Mouse (Mus musculus) right cerebral cortex, postnatal 4 days (tissue): ENCODE data around the gene Mcoln1.

Experiments
- DNase-seq: peaks from one replicate; pipeline ENCODE4 v3.0.0-alpha.2; 2022

Mcoln1 gene

DNA sequence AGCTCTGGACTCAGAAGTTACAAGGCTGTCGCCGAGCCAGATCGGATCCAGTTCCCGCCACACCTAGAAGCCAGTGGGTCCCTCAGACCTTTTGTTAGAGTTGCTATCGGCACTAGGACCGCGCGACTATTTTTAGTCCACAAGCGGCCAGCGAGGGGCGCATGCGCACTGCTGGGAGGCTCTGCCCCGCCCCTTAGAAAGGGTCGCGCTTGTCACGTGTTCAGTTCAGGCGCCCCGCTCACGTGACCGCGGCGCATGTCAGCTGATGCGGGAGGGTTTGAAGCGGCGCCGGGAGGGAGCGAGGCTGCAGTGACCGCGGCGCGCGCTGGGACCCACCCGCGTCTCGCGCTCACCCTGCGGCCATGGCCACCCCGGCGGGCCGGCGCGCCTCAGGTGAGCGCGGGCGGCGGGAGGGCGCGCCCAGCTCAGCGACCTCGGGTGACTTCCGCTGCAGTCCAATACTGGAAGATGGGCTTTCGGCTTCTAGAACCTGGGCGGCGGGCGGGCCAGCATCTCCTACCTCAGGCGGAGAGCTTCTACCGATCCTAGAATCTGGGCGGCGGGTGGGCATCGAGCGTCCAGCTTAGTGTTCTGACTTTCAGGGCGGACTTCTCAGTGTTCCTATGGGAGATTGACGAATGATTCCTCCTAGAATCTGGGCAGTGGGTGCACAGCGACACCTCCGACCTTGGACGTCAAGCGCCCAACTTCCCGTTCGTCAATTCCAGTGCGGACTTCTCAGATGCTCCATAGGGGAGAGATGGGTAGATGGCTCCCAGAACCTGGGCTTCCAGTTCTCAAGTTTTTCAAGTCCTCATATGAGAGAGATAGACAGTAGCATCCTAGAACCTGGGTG, at the start of gene Mcoln1:
Gene Mcoln1, plus strand, starts transcription at position 223 of the 856 bp plus-strand sequence.
- peak; percentile 97 for DNase-seq

DNA sequence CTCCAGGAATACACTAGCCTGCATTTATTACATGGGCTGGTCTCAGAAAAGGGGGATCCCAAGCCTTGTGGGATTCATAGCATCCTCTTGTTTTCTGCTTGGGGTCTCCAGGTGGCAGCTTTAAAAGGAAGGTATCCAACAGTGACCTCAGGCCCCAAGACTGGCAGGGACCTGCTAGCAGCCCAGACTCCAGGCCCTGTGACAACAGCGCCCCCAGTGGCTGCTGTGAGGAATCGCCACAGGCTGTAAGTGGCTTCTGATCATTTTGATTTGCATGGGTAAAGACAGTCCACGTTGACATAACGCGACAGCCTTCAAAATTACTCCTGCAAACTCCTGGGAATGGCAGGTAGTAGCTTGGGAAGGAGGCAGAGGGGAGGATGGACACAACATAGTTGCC, 49.6 kb upstream of the Mcoln1 start:
- DNase-seq = peak; percentile 70

GRCm38 (mm10) chr8:3451992-3452391, 48.3 kb upstream of the Mcoln1 start:
- DNase-seq = no peak

- DNase-seq = no peak
Observed at GRCm38 (mm10) chr8:3463248-3463647, 37.0 kb upstream of the Mcoln1 start.

GRCm38 (mm10) chr8:3464309-3464708, 35.9 kb upstream of the Mcoln1 start:
- DNase-seq = no peak

DNA sequence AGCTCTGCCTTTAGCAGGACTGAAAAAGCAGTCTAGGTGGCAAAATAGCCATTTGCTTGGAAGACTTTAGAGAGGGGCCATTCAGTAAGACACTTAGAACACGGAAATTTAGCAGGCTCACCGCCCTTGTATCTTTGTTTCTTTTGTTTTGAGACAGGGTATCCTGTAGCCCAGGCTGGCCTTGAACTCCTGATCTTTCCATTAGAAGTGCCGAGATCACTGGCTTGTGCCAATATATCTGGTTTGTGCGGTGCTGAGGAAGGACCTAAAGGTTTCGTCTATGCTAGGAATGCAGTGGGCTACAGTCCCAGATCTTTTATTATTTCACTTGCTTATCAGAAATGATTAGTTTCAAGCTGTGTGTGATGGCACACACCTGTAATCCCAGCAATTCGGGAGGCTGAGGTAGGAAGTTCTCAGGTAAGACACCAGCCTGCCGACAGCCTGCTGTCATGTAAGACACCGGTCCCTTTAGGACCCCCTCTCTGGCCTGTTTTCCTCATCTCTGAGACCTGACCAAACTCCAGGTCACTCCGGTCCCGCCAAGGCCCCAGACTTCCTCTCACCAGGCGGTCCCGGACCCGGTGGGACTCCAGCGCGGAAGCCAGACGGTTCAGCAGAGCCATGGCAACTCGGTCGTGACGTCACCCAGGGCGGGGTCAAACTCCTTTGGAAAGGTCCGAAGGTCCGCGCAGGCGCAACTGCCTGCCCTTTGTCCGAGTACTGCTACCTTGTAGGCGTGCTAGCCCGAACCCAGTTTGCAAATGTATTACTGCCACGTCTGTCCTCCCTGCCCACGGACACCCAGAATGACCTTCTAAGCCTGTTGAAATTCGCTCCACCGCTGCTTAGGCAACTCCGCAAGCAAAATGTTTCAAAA, 33.0 kb upstream of the Mcoln1 start, which contains the start of gene Pex11g:
Gene Pex11g, minus strand, starts transcription at position 675 of the 880 bp plus-strand sequence.
- DNase-seq = peak; percentile 86

DNA sequence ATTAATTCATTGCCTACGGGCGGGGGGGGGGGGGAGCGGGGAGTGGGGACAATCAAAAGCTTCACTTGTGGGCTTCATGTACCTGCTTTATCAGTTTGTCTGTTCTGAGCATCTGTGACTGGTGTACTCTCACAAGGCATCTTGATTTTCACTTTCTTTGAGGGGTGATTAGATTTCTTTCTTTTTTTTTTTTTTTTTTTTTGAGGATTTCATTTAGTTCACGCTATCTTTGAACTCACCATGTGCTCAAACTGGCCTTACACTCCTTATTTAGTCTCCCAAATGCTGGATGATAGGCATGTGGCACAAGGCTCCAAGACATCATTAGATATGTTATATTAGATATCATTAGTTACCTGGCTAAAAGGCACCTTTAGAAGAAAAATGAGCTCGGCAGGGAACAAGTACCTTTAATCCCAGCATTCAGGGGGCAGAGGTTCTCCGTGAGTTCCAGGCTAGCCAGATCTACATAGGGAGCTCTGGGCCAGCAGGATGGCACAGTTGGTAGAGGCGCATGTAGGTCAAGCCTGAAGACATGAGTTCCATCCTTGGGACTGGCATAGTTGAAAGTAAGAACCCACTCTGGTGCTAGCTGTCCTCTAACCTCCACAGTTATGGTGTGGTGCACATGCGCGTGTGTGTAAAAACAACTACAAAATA, 32.2 kb upstream of the Mcoln1 start:
- no peak for DNase-seq

GRCm38 (mm10) chr8:3468838-3469237, 31.4 kb upstream of the Mcoln1 start:
- DNase-seq = no peak

GRCm38 (mm10) chr8:3470562-3470961, 29.7 kb upstream of the Mcoln1 start, which contains the start of gene Tex45:
Tex45 (plus strand) TSS chr8:3470862.
- no peak for DNase-seq

DNA sequence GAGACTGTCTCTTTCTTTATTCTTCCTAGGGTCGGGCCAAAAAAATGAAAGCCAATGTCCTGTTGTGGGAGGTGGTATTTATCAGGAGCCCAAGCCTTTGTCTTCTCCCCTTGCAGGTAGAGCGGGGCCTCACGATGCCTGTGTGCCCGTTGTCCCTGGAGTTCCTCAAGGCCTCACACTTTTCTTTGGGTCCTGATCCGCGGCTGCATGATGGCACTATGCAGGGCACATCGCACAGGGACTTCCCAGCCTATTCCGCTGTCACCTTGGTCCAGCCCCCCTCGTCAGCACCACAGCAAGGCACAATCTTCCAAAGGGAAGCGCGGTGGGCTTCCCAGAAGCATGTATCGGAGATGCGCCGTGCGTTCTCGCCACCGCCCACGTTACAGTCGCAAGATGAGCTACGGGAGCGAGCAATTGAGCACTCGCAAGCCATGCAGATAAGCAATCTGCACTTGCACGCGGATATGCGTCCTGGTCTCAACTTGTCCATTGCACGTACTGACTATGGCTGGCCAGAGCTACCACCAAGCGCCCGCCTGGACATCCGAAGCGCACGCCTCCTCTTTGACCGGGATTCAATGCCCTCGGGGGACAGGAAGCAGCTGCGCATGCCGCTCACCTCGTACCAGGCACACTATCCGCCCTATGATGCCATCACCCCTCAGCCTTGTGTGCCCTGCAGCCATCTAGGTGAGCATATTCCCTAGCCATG, 24.4 kb upstream of the Mcoln1 start:
- DNase-seq = no peak

GRCm38 (mm10) chr8:3480221-3480785, 20.0 kb upstream of the Mcoln1 start:
- no peak for DNase-seq

DNA sequence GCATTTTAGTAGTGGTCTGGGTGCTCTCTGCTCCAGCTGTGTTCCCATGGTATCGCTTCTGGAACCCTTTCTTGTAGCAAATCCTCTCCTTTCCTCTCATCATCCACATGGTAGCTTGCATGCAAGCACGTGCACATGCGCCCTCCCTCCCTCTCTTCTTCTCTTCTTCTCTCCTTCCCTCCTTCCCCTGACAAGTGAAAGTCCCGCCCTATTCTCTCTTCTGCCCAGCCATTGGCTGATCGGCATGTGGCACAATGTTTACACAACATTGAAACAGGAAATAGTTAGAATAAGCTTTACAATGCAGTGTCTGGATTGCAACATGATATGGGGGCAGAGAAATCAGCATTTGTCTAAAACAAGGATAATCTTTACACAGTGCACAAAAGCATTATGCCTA, 18.7 kb upstream of the Mcoln1 start:
- DNase-seq = no peak

DNA sequence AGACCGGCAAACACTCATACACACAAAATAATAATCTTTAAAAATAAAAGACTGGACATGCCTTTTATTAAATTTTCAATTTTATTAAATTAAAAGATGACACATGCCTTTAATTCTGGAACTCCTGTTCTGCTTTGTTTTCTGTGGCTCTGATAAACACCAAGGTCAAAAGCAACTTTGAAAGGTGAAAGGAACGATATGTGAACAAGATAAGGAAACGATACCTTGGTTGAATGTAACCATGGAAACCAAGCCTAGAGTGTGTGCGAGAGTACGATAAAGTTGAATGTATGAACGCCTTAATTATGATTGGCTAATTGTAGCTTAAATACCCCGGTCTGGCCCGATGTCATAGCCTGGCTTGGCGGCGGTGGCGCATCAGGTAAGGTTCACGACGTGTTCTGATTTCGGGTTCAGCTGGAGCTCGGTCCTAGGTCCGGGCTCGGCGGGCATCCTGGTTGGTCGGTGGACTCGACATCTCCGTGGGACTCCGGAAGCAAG, 18.0 kb upstream of the Mcoln1 start:
- no peak for DNase-seq

GRCm38 (mm10) chr8:3483546-3483945, 16.7 kb upstream of the Mcoln1 start:
- no peak for DNase-seq

DNA sequence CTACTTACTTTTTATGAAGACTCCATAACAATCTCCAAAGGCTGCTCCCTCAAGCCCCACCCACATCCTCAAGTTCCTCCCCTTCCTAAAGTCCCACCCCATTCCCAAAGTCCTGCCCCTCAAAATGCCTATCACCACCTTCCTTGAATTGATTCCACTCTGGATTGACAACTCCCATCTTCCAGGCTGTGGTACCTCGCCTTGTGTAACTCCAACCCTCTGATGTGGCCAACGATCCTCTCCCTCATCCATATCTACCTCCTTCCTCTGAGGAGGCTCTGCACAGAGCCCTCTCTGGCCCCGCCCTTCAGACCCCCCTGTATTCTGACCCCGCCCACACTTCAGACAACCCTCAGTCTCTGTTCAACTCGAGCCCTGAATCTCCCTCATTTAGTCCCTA, 15.1 kb upstream of the Mcoln1 start:
- no peak for DNase-seq

GRCm38 (mm10) chr8:3492901-3493844, 7.1 kb upstream of the Mcoln1 start, which contains the start of gene Zfp358:
Zfp358 (plus strand) TSS chr8:3493138.
- DNase-seq = peak; percentile 80

- DNase-seq = no peak
Observed at GRCm38 (mm10) chr8:3493845-3494208, 6.4 kb upstream of the Mcoln1 start.

DNA sequence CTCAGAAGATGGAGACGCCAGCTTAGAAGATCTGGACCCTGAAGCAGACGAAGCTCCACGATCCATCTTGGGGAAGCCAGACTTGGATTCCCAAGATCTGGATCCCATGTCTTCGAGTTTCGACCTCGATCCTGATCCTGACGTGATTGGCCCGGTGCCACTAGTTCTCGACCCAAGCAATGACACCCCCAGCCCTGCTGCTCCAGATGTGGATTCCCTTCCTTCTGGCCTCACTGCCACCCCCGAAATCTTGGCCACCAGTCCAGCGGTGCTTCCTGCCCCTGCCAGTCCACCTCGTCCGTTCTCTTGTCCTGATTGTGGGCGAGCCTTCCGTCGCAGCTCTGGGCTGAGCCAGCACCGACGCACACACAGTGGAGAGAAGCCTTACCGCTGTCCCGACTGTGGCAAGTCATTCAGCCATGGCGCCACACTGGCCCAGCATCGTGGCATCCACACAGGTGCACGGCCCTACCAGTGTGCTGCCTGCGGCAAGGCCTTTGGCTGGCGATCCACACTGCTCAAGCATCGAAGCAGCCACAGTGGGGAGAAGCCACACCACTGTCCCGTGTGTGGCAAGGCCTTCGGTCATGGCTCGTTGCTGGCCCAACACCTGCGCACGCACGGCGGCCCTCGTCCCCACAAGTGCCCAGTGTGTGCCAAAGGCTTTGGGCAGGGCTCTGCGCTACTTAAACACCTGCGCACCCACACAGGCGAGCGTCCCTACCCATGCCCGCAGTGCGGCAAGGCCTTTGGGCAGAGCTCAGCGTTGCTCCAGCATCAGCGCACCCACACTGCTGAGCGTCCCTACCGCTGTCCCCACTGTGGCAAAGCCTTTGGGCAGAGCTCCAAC, 4.5 kb upstream of the Mcoln1 start:
- DNase-seq = peak; percentile 30

GRCm38 (mm10) chr8:3496428-3496748, 3.9 kb upstream of the Mcoln1 start:
- DNase-seq = no peak

DNA sequence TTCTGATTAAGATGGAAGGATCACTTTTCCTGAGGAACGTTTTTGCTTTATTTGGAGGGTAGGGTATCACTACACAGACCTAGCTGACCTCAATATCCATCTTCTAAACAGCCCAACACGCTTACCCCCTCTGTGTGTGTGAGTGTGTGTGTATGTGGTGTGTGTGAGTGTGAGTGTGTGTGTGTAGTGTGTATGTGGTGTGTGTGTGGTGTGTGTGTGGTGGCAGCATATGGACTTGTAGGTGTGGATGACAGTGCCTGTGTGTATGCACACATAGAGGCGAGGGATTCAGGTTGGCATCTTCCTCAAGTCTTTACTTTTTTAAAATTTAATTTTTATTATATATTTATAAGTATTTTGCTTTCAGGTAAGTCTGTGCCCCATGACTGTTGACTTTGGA, 1.7 kb upstream of the Mcoln1 start:
- no peak for DNase-seq
